Mouse (Mus musculus): ENCODE data around the gene Srebf1. TPM values are rescaled to one million over a fixed set of nuclear protein-coding genes. Genes with fewer than 3 reads are reported as not detected.

The Srebf1 gene
- polyA plus RNA-seq, 1 experiment, result 37.3 TPM

GRCm38 (mm10) chr11:60247753-60248550, 25.6 kb upstream of the Srebf1 start:
- Histone ChIP-seq H3K4me1 (ENCODE audit: control insufficient read depth, insufficient read depth, low read length) (no peaks in the 10 kb centered on the region; the same call in 1 of the 2 replicates), H3K27ac (ENCODE audit: control insufficient read depth, insufficient read depth, low read depth, low read length, poor library complexity) (no peak overlapping the region), H3K4me3 (replicated peaks; ENCODE audit: control insufficient read depth, low read depth, low read length) (no peak overlapping the region)
- no peak for TF ChIP-seq POLR2A (IDR thresholded peaks at IDR 0.05; ENCODE audit: borderline replicate concordance, control insufficient read depth, low read depth, low read length)
- TF ChIP-seq CTCF (IDR thresholded peaks at IDR 0.05; ENCODE audit: control insufficient read depth, insufficient read depth, low read length), result no peak
- 37% methylated on average over 5 of the region's 5 CpGs for WGBS

GRCm38 (mm10) chr11:60246077-60246476, 23.7 kb upstream of the Srebf1 start:
- Histone ChIP-seq H3K27ac (ENCODE audit: control insufficient read depth, insufficient read depth, low read depth, low read length, poor library complexity) (no peak overlapping the region), H3K4me1 (ENCODE audit: control insufficient read depth, insufficient read depth, low read length) (no peaks in the 10 kb centered on the region; the same call in 1 of the 2 replicates), H3K4me3 (replicated peaks; ENCODE audit: control insufficient read depth, low read depth, low read length) (no peak overlapping the region)
- TF ChIP-seq CTCF (IDR thresholded peaks at IDR 0.05; ENCODE audit: control insufficient read depth, insufficient read depth, low read length), result no peak
- TF ChIP-seq POLR2A (IDR thresholded peaks at IDR 0.05; ENCODE audit: borderline replicate concordance, control insufficient read depth, low read depth, low read length), result no peak

GRCm38 (mm10) chr11:60244503-60245143, 22.2 kb upstream of the Srebf1 start:
- 77% methylated on average over 11 of the region's 11 CpGs for WGBS
- Histone ChIP-seq H3K4me3 (replicated peaks; ENCODE audit: control insufficient read depth, low read depth, low read length) (no peak overlapping the region), H3K4me1 (ENCODE audit: control insufficient read depth, insufficient read depth, low read length) (no peaks in the 10 kb centered on the region; the same call in 1 of the 2 replicates), H3K27ac (ENCODE audit: control insufficient read depth, insufficient read depth, low read depth, low read length, poor library complexity) (no peak overlapping the region)
- TF ChIP-seq POLR2A (IDR thresholded peaks at IDR 0.05; ENCODE audit: borderline replicate concordance, control insufficient read depth, low read depth, low read length), result no peak
- TF ChIP-seq CTCF (IDR thresholded peaks at IDR 0.05; ENCODE audit: control insufficient read depth, insufficient read depth, low read length), result no peak

- no peak overlapping the region for H3K4me3 ChIP-seq (replicated peaks; ENCODE audit: control insufficient read depth, low read depth, low read length)
- TF ChIP-seq CTCF (IDR thresholded peaks at IDR 0.05; ENCODE audit: control insufficient read depth, insufficient read depth, low read length) (no peak), POLR2A (IDR thresholded peaks at IDR 0.05; ENCODE audit: borderline replicate concordance, control insufficient read depth, low read depth, low read length) (no peak)
- no peaks in the 10 kb centered on the region for H3K4me1 ChIP-seq (ENCODE audit: control insufficient read depth, insufficient read depth, low read length)
- no peak overlapping the region for H3K27ac ChIP-seq (ENCODE audit: control insufficient read depth, insufficient read depth, low read depth, low read length, poor library complexity)
- WGBS, result 80% methylated on average over 4 of the region's 4 CpGs
Measured at GRCm38 (mm10) chr11:60240509-60240908, 18.1 kb upstream of the Srebf1 start.

GRCm38 (mm10) chr11:60235351-60235750, 13.0 kb upstream of the Srebf1 start:
- WGBS, result 67% methylated on average over 5 of the region's 5 CpGs
- no peak overlapping the region for H3K27ac ChIP-seq (ENCODE audit: control insufficient read depth, insufficient read depth, low read depth, low read length, poor library complexity)

GRCm38 (mm10) chr11:60233235-60233634, 10.9 kb upstream of the Srebf1 start:
- Histone ChIP-seq H3K27ac (ENCODE audit: control insufficient read depth, insufficient read depth, low read depth, low read length, poor library complexity) (no peak overlapping the region), H3K4me1 (ENCODE audit: control insufficient read depth, insufficient read depth, low read length) (no peaks in the 10 kb centered on the region), H3K4me3 (replicated peaks; ENCODE audit: control insufficient read depth, low read depth, low read length) (no peak overlapping the region)
- TF ChIP-seq CTCF (IDR thresholded peaks at IDR 0.05; ENCODE audit: control insufficient read depth, insufficient read depth, low read length) (no peak), POLR2A (IDR thresholded peaks at IDR 0.05; ENCODE audit: borderline replicate concordance, control insufficient read depth, low read depth, low read length) (no peak)
- 84% methylated on average over 8 of the region's 8 CpGs for WGBS

More at GRCm38 (mm10) chr11:60235351-60235750, 13.0 kb upstream of the Srebf1 start:
- H3K4me3 ChIP-seq (replicated peaks; ENCODE audit: control insufficient read depth, low read depth, low read length), result no peak overlapping the region
- TF ChIP-seq POLR2A (IDR thresholded peaks at IDR 0.05; ENCODE audit: borderline replicate concordance, control insufficient read depth, low read depth, low read length), result no peak
- no peak for TF ChIP-seq CTCF (IDR thresholded peaks at IDR 0.05; ENCODE audit: control insufficient read depth, insufficient read depth, low read length)
- no peaks in the 10 kb centered on the region for H3K4me1 ChIP-seq (ENCODE audit: control insufficient read depth, insufficient read depth, low read length)

GRCm38 (mm10) chr11:60232441-60233058, 10.2 kb upstream of the Srebf1 start:
- TF ChIP-seq POLR2A (IDR thresholded peaks at IDR 0.05; ENCODE audit: borderline replicate concordance, control insufficient read depth, low read depth, low read length), result 0 out of 2 replicates have a peak, but pooled peaks have one; percentile 14
- TF ChIP-seq CTCF (IDR thresholded peaks at IDR 0.05; ENCODE audit: control insufficient read depth, insufficient read depth, low read length), result no peak
- Histone ChIP-seq H3K4me1 (ENCODE audit: control insufficient read depth, insufficient read depth, low read length) (no peaks in the 10 kb centered on the region), H3K4me3 (replicated peaks; ENCODE audit: control insufficient read depth, low read depth, low read length) (no peak overlapping the region), H3K27ac (ENCODE audit: control insufficient read depth, insufficient read depth, low read depth, low read length, poor library complexity) (no peak overlapping the region)
- 81% methylated on average over 14 of the region's 14 CpGs for WGBS

- TF ChIP-seq POLR2A (IDR thresholded peaks at IDR 0.05; ENCODE audit: borderline replicate concordance, control insufficient read depth, low read depth, low read length), result no peak
- TF ChIP-seq CTCF (IDR thresholded peaks at IDR 0.05; ENCODE audit: control insufficient read depth, insufficient read depth, low read length), result no peak
- WGBS, result 49% methylated on average over 4 of the region's 4 CpGs
- no peaks in the 10 kb centered on the region for H3K4me1 ChIP-seq (ENCODE audit: control insufficient read depth, insufficient read depth, low read length)
- no peak overlapping the region for H3K4me3 ChIP-seq (replicated peaks; ENCODE audit: control insufficient read depth, low read depth, low read length)
- no peak overlapping the region for H3K27ac ChIP-seq (ENCODE audit: control insufficient read depth, insufficient read depth, low read depth, low read length, poor library complexity)
Measured at GRCm38 (mm10) chr11:60231951-60232350, 9.6 kb upstream of the Srebf1 start.

Data from bone marrow, adult 2 months (tissue).